Mouse (Mus musculus) midbrain, embryonic 16.5 days (tissue): ENCODE measurements around the gene Olfml2b. TPM values are rescaled to one million over a fixed set of nuclear protein-coding genes. Genes with fewer than 3 reads are reported as not detected.

ENCODE experiments used
- ATAC-seq: fragments of 200-750 bp; cut with Nextera tagmentation; 2 replicates; pipeline ENCODE4 v1.8.0; 2017; ENCODE audit warnings: moderate TSS enrichment
- H3K27ac ChIP-seq: fragments of 300-500 bp; sonication (generic); 2 replicates; pipeline ENCODE4 v1.5.1; 2014; ENCODE audit warnings: mild to moderate bottlenecking, low read length, mixed read lengths
- H3K27me3 ChIP-seq: fragments of 300-500 bp; sonication (generic); 2 replicates; pipeline ENCODE4 v1.6.1; 2014; ENCODE audit warnings: low read depth, low read length, mixed read lengths; ENCODE audit not compliant: control insufficient read depth, insufficient read depth
- H3K36me3 ChIP-seq: fragments of 300-500 bp; sonication (generic); 2 replicates; pipeline ENCODE4 v1.6.1; 2014; ENCODE audit warnings: mild to moderate bottlenecking, low read length, moderate library complexity, mixed read lengths; ENCODE audit not compliant: control insufficient read depth, insufficient read depth
- H3K4me1 ChIP-seq: fragments of 300-500 bp; sonication (generic); 2 replicates; pipeline ENCODE4 v1.6.1; 2014; ENCODE audit warnings: mild to moderate bottlenecking, low read length, mixed read lengths; ENCODE audit not compliant: control insufficient read depth, insufficient read depth
- H3K4me2 ChIP-seq: fragments of 300-500 bp; sonication (generic); 2 replicates; pipeline ENCODE4 v1.6.1; 2014; ENCODE audit warnings: mild to moderate bottlenecking, low read length, mixed read lengths
- H3K4me3 ChIP-seq: fragments of 300-500 bp; sonication (generic); 2 replicates; pipeline ENCODE4 v1.5.1; 2014; ENCODE audit warnings: low read depth, mild to moderate bottlenecking, low read length, moderate library complexity, mixed read lengths
- H3K9ac ChIP-seq: fragments of 300-500 bp; sonication (generic); 2 replicates; pipeline ENCODE4 v1.6.1; 2014; ENCODE audit warnings: low read depth, low read length, mixed read lengths
- H3K9me3 ChIP-seq: fragments of 300-500 bp; sonication (generic); replicated peaks from 2 replicates; pipeline ENCODE4 v1.6.1; 2014; ENCODE audit warnings: mild to moderate bottlenecking, low read length, mixed read lengths; ENCODE audit not compliant: control insufficient read depth, poor library complexity, severe bottlenecking
- WGBS: fragments of 180-500 bp; shearing (Covaris S2); extraction: QIAGEN DNeasy Blood & Tissue Kit; methylation state at CpG from one replicate; pipeline ENCODE4 v1.1.7; 2014; 5-methylcytosine and 5-hydroxymethylcytosine counted together
- polyA plus RNA-seq: library from polyadenylated mRNA; unstranded; fragments of >200 nt; fragmentation: Nextera tagmentation; extraction: Ambion mirVana; gene quantifications from 2 replicates; pipeline ENCODE4 v1.2.1, GENCODE M21; 2015

Gene Olfml2b
- polyA plus RNA-seq, 1 experiment from 2014 or later: 4.2 TPM

DNA sequence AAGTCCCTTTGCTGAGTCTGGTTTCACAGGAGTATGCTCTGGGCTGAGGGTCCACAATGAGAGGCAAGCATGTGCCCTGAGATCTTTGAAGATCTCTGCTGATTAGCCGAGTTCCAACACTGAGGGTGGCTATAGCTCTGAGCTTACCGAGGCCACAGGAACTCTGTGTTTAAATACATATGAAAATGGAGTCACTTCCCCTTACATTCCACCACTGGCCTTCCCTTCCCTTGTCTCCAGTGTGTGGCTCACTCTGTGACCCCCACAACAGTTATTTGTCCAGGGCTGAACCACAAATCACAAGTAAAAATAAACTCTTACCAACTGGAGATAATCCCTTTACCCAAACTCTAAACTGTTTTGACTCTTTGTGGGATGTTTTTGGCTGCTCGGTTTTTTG is 64.7 kb downstream of the Olfml2b start:
- Histone ChIP-seq H3K9me3 (no peaks in the 10 kb centered on the region), H3K36me3 (no peaks in the 10 kb centered on the region; the same call in none of the 2 replicates), H3K27me3 (no peaks in the 10 kb centered on the region), H3K4me1 (no peaks in the 10 kb centered on the region), H3K4me3 (no peak overlapping the region), H3K27ac (no peak overlapping the region), H3K9ac (no peak overlapping the region), H3K4me2 (no peak overlapping the region)
- ATAC-seq: no peak
- WGBS: 72% methylated on average over 3 of the region's 3 CpGs

DNA sequence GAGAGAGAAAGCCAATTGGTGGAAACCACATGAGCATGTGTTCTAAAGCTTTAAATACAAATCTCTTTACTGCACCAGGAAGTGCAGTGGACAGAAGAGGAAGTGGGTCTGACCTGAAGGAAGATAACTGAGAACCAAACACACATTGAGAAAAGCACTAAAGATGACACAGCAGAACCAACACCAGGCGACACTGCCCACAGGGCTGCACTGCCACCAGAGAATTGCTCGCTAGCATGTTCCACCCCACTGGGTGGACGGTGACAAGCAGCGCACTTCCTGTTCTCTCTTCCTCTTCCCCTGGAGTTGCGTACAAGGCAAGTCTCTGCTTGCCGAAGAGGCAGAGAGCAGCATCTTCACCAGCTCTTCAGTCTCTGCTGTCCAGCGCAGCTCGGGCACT is 65.1 kb downstream of the Olfml2b start:
- no peak for ATAC-seq
- H3K9me3 ChIP-seq: no peaks in the 10 kb centered on the region

DNA sequence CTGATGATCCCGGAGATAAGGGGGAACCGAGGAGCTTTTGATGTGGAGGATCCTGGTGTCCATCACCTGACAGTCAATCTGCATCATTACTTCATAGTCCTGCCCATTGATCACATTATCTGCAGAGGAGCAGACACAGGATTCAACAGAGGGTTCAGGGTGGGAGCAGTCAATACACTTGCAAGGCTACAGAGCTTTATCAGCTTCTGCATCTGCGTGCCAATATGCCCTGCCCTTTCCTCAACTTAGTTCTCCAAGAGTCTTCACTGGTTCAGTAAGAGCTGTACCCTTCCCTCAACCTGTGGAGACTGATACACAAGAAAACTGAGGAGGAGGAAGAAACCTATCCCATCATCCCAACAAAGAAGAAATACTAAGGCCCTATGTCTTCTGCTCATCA is 65.6 kb downstream of the Olfml2b start:
- ATAC-seq: no peak
- 97% methylated on average over 3 of the region's 3 CpGs for WGBS

More for the DNA sequence above, 65.1 kb downstream of the Olfml2b start:
- H3K27me3 ChIP-seq: no peaks in the 10 kb centered on the region
- no peak overlapping the region for H3K4me2 ChIP-seq
- no peak overlapping the region for H3K4me3 ChIP-seq
- H3K4me1 ChIP-seq: no peaks in the 10 kb centered on the region
- H3K36me3 ChIP-seq: no peaks in the 10 kb centered on the region; the same call in none of the 2 replicates
- no peak overlapping the region for H3K27ac ChIP-seq
- no peak overlapping the region for H3K9ac ChIP-seq
- WGBS: 98% methylated on average over 8 of the region's 8 CpGs

DNA sequence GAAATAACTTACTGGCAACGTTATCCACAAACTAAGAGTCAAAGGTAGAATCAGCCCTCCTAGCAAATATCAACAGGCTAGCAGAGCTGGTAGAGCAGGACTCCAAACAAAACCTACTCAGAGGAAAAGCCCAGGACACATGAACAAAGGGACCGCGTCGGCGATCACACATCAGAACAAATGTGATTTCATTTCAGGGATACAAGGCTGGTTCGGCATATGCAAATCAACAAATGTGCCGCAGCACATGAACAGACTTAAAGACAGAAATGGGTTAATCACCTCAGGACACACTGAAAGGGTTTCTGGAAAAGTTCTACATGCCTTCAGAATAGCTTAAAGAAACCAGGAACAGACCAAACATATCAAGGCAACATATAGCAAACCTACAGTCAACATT is 67.4 kb downstream of the Olfml2b start:
- no peak overlapping the region for H3K9ac ChIP-seq
- no peak overlapping the region for H3K4me2 ChIP-seq
- no peak for ATAC-seq
- no peak overlapping the region for H3K27ac ChIP-seq
- 81% methylated on average over 7 of the region's 7 CpGs for WGBS
- H3K36me3 ChIP-seq: no peaks in the 10 kb centered on the region; the same call in none of the 2 replicates
- H3K9me3 ChIP-seq: no peaks in the 10 kb centered on the region
- no peak overlapping the region for H3K4me3 ChIP-seq
- H3K27me3 ChIP-seq: no peaks in the 10 kb centered on the region
- no peaks in the 10 kb centered on the region for H3K4me1 ChIP-seq

More for the DNA sequence above, 65.6 kb downstream of the Olfml2b start:
- no peaks in the 10 kb centered on the region for H3K27me3 ChIP-seq
- H3K4me3 ChIP-seq: no peak overlapping the region
- no peak overlapping the region for H3K4me2 ChIP-seq
- no peak overlapping the region for H3K27ac ChIP-seq
- no peaks in the 10 kb centered on the region; the same call in none of the 2 replicates for H3K36me3 ChIP-seq
- no peak overlapping the region for H3K9ac ChIP-seq
- H3K4me1 ChIP-seq: no peaks in the 10 kb centered on the region
- no peaks in the 10 kb centered on the region for H3K9me3 ChIP-seq

DNA sequence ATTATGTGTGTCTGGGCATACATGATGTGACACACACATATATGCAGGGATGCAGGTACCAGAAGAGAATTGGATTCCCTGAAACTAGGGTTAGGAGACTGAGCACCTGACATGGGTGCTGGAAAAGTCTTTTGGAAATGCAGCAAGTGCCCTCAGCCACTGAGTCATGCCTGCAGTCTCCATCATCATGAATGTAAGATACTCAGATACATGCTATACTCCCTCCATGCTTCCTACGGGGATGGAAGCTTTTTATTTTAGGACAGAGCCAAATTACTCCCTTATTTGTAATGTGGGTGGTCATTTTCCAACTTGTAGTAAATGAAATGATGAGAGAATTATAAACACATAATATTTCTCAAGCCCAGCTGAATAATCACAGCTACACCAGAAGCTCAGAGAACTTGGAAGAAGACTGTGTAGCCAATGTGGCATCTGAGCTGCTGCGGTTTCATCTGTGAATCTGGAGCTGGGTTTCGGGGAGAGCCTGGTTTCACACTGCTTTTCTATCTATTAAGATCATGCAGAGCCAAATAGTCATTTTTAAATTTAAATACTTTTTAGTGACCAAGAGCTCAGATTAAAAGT is 73.0 kb downstream of the Olfml2b start:
- H3K4me3 ChIP-seq: no peak overlapping the region
- WGBS: 95% methylated on average over 3 of the region's 3 CpGs
- no peak overlapping the region for H3K9ac ChIP-seq
- no peaks in the 10 kb centered on the region for H3K36me3 ChIP-seq
- no peaks in the 10 kb centered on the region for H3K9me3 ChIP-seq
- no peak overlapping the region for H3K4me2 ChIP-seq
- ATAC-seq: no peak
- no peak overlapping the region for H3K27ac ChIP-seq
- no peaks in the 10 kb centered on the region for H3K4me1 ChIP-seq
- no peaks in the 10 kb centered on the region for H3K27me3 ChIP-seq

DNA sequence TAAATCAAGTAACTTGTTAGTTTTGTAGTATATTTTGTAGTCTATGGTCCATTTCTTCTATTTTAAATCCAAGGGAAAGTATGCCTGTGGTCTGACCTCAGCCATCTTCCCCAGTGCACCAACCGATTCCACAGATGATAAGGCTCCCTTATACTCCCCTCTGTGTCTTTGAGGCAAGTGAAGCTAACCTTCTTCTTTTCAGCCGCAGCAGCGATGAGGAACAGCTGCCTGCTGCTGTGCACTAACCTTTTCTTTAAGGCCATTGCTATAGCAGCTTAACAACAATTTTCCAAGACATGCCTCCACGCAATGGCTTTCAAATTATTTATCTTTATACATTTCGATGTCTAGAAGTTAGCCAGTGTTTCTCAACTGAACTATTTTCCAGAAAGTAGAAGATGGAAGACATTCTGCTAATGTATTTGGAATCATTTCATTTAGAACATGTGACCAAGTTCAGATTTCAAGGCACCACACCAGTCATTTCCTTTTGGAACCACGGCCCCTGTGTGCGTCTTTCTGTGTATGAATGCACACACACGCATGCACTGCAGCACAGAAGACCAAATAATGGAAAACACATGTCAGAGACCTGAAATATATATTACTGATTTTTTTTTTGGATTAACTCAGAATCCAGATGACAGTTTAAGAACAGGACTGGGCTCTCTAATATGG is 73.9 kb downstream of the Olfml2b start:
- Histone ChIP-seq H3K27me3 (no peaks in the 10 kb centered on the region), H3K9me3 (no peaks in the 10 kb centered on the region), H3K9ac (no peak overlapping the region), H3K4me3 (no peak overlapping the region), H3K4me2 (no peak overlapping the region), H3K36me3 (no peaks in the 10 kb centered on the region), H3K27ac (no peak overlapping the region), H3K4me1 (no peaks in the 10 kb centered on the region)
- no peak for ATAC-seq
- WGBS: 72% methylated on average over 8 of the region's 8 CpGs

DNA sequence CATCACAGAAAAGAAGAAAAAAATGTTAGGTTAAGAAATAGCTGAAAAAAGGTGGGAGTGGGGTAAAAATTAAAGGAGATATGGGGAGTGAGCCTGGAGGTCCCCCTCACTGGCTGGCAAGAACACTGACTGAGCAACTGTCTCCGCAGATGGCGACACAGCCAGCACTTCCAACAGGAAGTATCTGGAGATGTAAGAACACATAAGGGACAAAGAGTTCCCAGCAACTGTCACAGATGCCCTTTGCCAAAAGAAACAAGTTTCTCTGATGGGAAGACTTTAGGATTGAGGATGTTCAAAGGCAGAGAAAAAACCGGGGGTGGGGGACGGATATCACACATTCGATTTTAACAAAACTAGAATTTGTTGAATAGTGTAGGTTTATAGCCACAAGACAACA is 77.2 kb downstream of the Olfml2b start:
- no peaks in the 10 kb centered on the region for H3K9me3 ChIP-seq
- 90% methylated on average over 5 of the region's 5 CpGs for WGBS
- no peak for ATAC-seq

DNA sequence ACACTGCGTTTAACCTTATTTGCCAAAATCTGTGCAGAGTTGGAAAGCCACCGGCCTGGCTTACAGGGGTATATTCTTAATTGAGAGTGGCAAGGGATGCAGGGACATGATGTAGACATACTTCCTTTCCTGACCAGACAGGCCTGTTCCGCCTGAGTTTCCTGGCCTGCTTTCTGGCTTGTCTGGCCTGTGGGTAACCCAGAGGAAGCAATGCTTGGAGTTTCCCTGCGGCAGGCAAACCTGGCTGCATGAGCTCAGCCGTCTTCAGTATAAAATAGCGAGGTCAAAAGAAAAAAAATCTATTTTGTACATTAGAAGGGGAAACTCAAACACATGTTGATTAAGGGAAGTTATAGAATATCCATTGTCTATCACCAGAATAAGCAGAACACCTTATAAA is 84.2 kb downstream of the Olfml2b start:
- no peak for ATAC-seq
- 71% methylated on average over 6 of the region's 6 CpGs for WGBS

More for the DNA sequence above, 77.2 kb downstream of the Olfml2b start:
- H3K4me1 ChIP-seq: no peaks in the 10 kb centered on the region
- H3K4me2 ChIP-seq: no peak overlapping the region
- H3K27me3 ChIP-seq: no peaks in the 10 kb centered on the region
- no peak overlapping the region for H3K9ac ChIP-seq
- H3K36me3 ChIP-seq: no peaks in the 10 kb centered on the region
- no peak overlapping the region for H3K27ac ChIP-seq
- no peak overlapping the region for H3K4me3 ChIP-seq

DNA sequence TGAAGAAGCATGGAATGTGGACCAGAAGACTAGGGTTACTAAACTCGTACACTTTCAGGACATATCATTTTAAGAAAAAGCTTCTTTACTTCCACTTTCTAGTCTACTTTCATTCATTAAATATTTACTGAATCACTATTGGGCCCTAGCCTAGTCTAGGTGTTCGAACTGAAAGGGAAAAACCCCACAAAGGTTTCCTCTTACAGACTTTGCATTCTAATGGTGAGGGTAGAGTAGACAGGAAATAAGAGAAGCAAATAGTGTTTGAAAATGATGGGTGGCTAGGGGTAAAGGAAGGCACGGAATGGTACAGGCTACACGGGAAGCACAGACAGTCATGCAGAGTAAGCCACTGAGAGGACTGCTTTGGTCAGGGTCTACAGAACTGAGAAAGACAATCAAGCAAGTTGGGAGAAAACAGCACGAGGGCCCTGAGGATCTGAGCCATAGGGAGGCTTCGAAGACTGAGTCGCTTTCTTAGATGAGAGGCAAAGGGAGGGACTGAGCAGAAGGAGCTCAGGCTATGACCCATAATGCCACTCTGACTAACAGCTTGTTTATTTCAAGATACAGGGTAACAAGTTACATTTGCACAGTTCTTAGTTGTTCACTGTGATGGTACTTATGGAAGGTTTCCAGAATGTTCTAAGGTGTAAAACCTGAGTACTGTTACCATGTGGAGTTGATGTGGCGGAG is 85.1 kb downstream of the Olfml2b start:
- Histone ChIP-seq H3K9me3 (no peaks in the 10 kb centered on the region), H3K4me3 (no peak overlapping the region), H3K36me3 (no peaks in the 10 kb centered on the region), H3K4me1 (no peaks in the 10 kb centered on the region; the same call in 1 of the 2 replicates), H3K4me2 (no peak overlapping the region), H3K27me3 (no peaks in the 10 kb centered on the region), H3K9ac (no peak overlapping the region), H3K27ac (no peak overlapping the region)
- WGBS: 90% methylated on average over 8 of the region's 8 CpGs
- ATAC-seq: no peak

More for the DNA sequence above, 84.2 kb downstream of the Olfml2b start:
- H3K4me3 ChIP-seq: no peak overlapping the region
- H3K9me3 ChIP-seq: no peaks in the 10 kb centered on the region
- no peak overlapping the region for H3K9ac ChIP-seq
- no peak overlapping the region for H3K27ac ChIP-seq
- no peaks in the 10 kb centered on the region; the same call in 1 of the 2 replicates for H3K4me1 ChIP-seq
- H3K27me3 ChIP-seq: no peaks in the 10 kb centered on the region
- no peaks in the 10 kb centered on the region for H3K36me3 ChIP-seq
- H3K4me2 ChIP-seq: no peak overlapping the region
